Mouse (Mus musculus) CD4-positive helper T cell, adult 2 months (primary cell): ENCODE measurements around the gene Aplnr.

Source experiments
- DNase-seq: peaks from one replicate; pipeline ENCODE4 v3.0.0-alpha.2; 2012; ENCODE audit warnings: low read depth, missing footprints, low spot score

Gene Aplnr

GRCm38 (mm10) chr2:85136831-85137520 lies 951 bp downstream of the Aplnr start:
- DNase-seq = no peak

GRCm38 (mm10) chr2:85137601-85138140 lies 1.6 kb downstream of the Aplnr start:
- no peak for DNase-seq

- DNase-seq = no peak
Measured at GRCm38 (mm10) chr2:85138143-85138542, 2.1 kb downstream of the Aplnr start.

GRCm38 (mm10) chr2:85139393-85139792 lies 3.4 kb downstream of the Aplnr start:
- no peak for DNase-seq

- no peak for DNase-seq
Measured at GRCm38 (mm10) chr2:85139846-85140245, 3.8 kb downstream of the Aplnr start.

- no peak for DNase-seq
Measured at GRCm38 (mm10) chr2:85140833-85141232, 4.8 kb downstream of the Aplnr start.

- DNase-seq = no peak
Measured at GRCm38 (mm10) chr2:85144908-85145307, 8.9 kb downstream of the Aplnr start.

- no peak for DNase-seq
Measured at GRCm38 (mm10) chr2:85145346-85145745, 9.3 kb downstream of the Aplnr start.

GRCm38 (mm10) chr2:85147481-85147880 lies 11.5 kb downstream of the Aplnr start:
- no peak for DNase-seq

GRCm38 (mm10) chr2:85150373-85150772 lies 14.3 kb downstream of the Aplnr start:
- DNase-seq = no peak

GRCm38 (mm10) chr2:85151233-85151632 lies 15.2 kb downstream of the Aplnr start:
- no peak for DNase-seq

- DNase-seq = no peak
Measured at GRCm38 (mm10) chr2:85155334-85155733, 19.3 kb downstream of the Aplnr start.

GRCm38 (mm10) chr2:85156136-85156535 lies 20.1 kb downstream of the Aplnr start:
- DNase-seq = no peak

GRCm38 (mm10) chr2:85157382-85157781 lies 21.4 kb downstream of the Aplnr start:
- no peak for DNase-seq

GRCm38 (mm10) chr2:85160901-85161637 lies 25.0 kb downstream of the Aplnr start:
- DNase-seq = no peak

GRCm38 (mm10) chr2:85161638-85162093 lies 25.6 kb downstream of the Aplnr start:
- DNase-seq = no peak

GRCm38 (mm10) chr2:85163311-85164047 lies 27.5 kb downstream of the Aplnr start:
- DNase-seq = no peak

- no peak for DNase-seq
Measured at GRCm38 (mm10) chr2:85167624-85168023, 31.6 kb downstream of the Aplnr start.

GRCm38 (mm10) chr2:85168327-85168726 lies 32.3 kb downstream of the Aplnr start:
- no peak for DNase-seq

GRCm38 (mm10) chr2:85172071-85172762 lies 36.2 kb downstream of the Aplnr start:
- no peak for DNase-seq

GRCm38 (mm10) chr2:85172763-85173103 lies 36.7 kb downstream of the Aplnr start:
- DNase-seq = no peak

- no peak for DNase-seq
Measured at GRCm38 (mm10) chr2:85173545-85173944, 37.5 kb downstream of the Aplnr start.
